ENCODE assay signal across 8 mouse cellular contexts in genomic region chr2:75964972-75965371, GRCm38 (mm10). TPM values are rescaled to one million over a fixed set of nuclear protein-coding genes. Genes with fewer than 3 reads are reported as not detected.
DNase-seq lines count a peak whose midpoint lies in the region; ATAC-seq lines count a peak whose summit lies in the region.

No protein-coding gene starts in this region.

- no peaks in the 10 kb centered on the region for H3K36me3 ChIP-seq in hindbrain, embryonic 11.5 days (ENCODE audit: control insufficient read depth, insufficient read depth, low read length)
- no peaks in the 10 kb centered on the region for H3K36me3 ChIP-seq in lung, embryonic 15.5 days

- peaks cover 3% of the 10 kb centered on the region; the same call in 1 of the 2 replicates for H3K4me1 ChIP-seq in hindbrain, embryonic 11.5 days (replicated peaks; ENCODE audit: control insufficient read depth, insufficient read depth, low read length)
- H3K4me1 ChIP-seq in lung, embryonic 15.5 days, result peaks cover 23% of the 10 kb centered on the region

- whole genome bisulfite sequencing in hindbrain, embryonic 11.5 days, result 19% methylated on average over 5 of the region's 5 CpGs
- 16% methylated on average over 5 of the region's 5 CpGs for WGBS in lung, embryonic 15.5 days

- peak; percentile 81 for DNase-seq in Muller cell, postnatal 12 days (ENCODE audit: inconsistent ontology term)
- DNase-seq in cerebellum, adult 18-20 months, result peak; percentile 67 to 73
- DNase-seq in hindbrain, embryonic 11.5 days (ENCODE audit: low spot score), result peak; percentile 78
- peak; percentile 84 for DNase-seq in layer of hippocampus, adult 9-11 months

- H3K4me3 ChIP-seq in hindbrain, embryonic 11.5 days (ENCODE audit: low read depth, low read length), result no peak overlapping the region
- H3K4me3 ChIP-seq in lung, embryonic 15.5 days, result peak overlapping the region; percentile 24

- H3K27ac ChIP-seq in hindbrain, embryonic 11.5 days (ENCODE audit: low read depth, low read length), result no peak overlapping the region
- peak overlapping the region; percentile 57 for H3K27ac ChIP-seq in lung, embryonic 15.5 days

- ATAC-seq in frontal cortex, adult (ENCODE audit: low TSS enrichment), result peak; percentile 95
- peak; percentile 40; the same call in 1 of the 2 replicates for ATAC-seq in hindbrain, embryonic 11.5 days (ENCODE audit: low FRiP score)
- peak; percentile 72 for ATAC-seq in lung, embryonic 15.5 days (ENCODE audit: borderline replicate concordance, extremely low read depth, low FRiP score, low TSS enrichment)
- peak; percentile 46; the same call in 1 of the 2 replicates for ATAC-seq in neutrophil, adult 5-6 weeks (ENCODE audit: extremely low read depth, insufficient number of reproducible peaks, low FRiP score, poor library complexity, severe bottlenecking)
- ATAC-seq in erythroid progenitor cell, adult 5-6 weeks (replicated peaks; ENCODE audit: low FRiP score, poor library complexity, severe bottlenecking), result no peak

- no peaks in the 10 kb centered on the region; the same call in 1 of the 2 replicates for H3K27me3 ChIP-seq in hindbrain, embryonic 11.5 days (ENCODE audit: control insufficient read depth, insufficient read depth, low read length)
- no peaks in the 10 kb centered on the region for H3K27me3 ChIP-seq in lung, embryonic 15.5 days

- 0 out of 2 replicates have a peak overlapping the region, but pooled peaks have one; percentile 8 for H3K4me2 ChIP-seq in hindbrain, embryonic 11.5 days (replicated peaks; ENCODE audit: low read depth, low read length)
- H3K4me2 ChIP-seq in lung, embryonic 15.5 days, result peak overlapping the region; percentile 59

- no peaks in the 10 kb centered on the region for H3K9me3 ChIP-seq in hindbrain, embryonic 11.5 days (ENCODE audit: control insufficient read depth, low read length)
- H3K9me3 ChIP-seq in lung, embryonic 15.5 days, result no peaks in the 10 kb centered on the region

- no peak overlapping the region for H3K9ac ChIP-seq in hindbrain, embryonic 11.5 days (ENCODE audit: low read depth, low read length)
- H3K9ac ChIP-seq in lung, embryonic 15.5 days, result peak overlapping the region; percentile 32; the same call in 1 of the 2 replicates

RNA-seq across cellular contexts. Expression of gene Ttc30a2, which starts 13.0 kb away (rescaled TPM):
- polyA plus RNA-seq in hindbrain, embryonic 11.5 days (2014; fragmentation: Nextera tagmentation; extraction: Ambion mirVana), result 0.86 and 1.2 TPM in 2 replicates
- polyA plus RNA-seq in lung, embryonic 15.5 days (2015; fragmentation: Nextera tagmentation; extraction: Ambion mirVana), result 0.50 and 0.75 TPM in 2 replicates
- total RNA-seq in neutrophil, adult 5-6 weeks (2017), result 1.5 and 2.3 TPM in 2 replicates
- not detected in 2 replicates for total RNA-seq in erythroid progenitor cell, adult 5-6 weeks (2015; ENCODE audit: low replicate concordance)
- total RNA-seq in erythroid progenitor cell, adult 5-6 weeks (2017; ENCODE audit: low replicate concordance), result not detected in 2 replicates

RNA-seq across cellular contexts. Expression of gene Ttc30a1, which starts 16.8 kb away (rescaled TPM):
- polyA plus RNA-seq in hindbrain, embryonic 11.5 days (2014; fragmentation: Nextera tagmentation; extraction: Ambion mirVana), result 9.2 and 12.1 TPM in 2 replicates
- 9.4 and 9.5 TPM in 2 replicates for polyA plus RNA-seq in lung, embryonic 15.5 days (2015; fragmentation: Nextera tagmentation; extraction: Ambion mirVana)
- 5.4 and 5.6 TPM in 2 replicates for total RNA-seq in neutrophil, adult 5-6 weeks (2017)
- 0.84 and 2.2 TPM in 2 replicates for total RNA-seq in erythroid progenitor cell, adult 5-6 weeks (2015; ENCODE audit: low replicate concordance)
- 0.45 and 0.51 TPM in 2 replicates for total RNA-seq in erythroid progenitor cell, adult 5-6 weeks (2017; ENCODE audit: low replicate concordance)

RNA-seq across cellular contexts. Expression of gene Ttc30b, which starts 26.6 kb away (rescaled TPM):
- polyA plus RNA-seq in hindbrain, embryonic 11.5 days (2014; fragmentation: Nextera tagmentation; extraction: Ambion mirVana), result 10.6 and 13.9 TPM in 2 replicates
- 15.5 and 16.9 TPM in 2 replicates for polyA plus RNA-seq in lung, embryonic 15.5 days (2015; fragmentation: Nextera tagmentation; extraction: Ambion mirVana)
- total RNA-seq in neutrophil, adult 5-6 weeks (2017), result 6.6 and 7.0 TPM in 2 replicates
- total RNA-seq in erythroid progenitor cell, adult 5-6 weeks (2015; ENCODE audit: low replicate concordance), result 1.4 TPM in 1 of 2 replicates, not detected in the other
- not detected in 2 replicates for total RNA-seq in erythroid progenitor cell, adult 5-6 weeks (2017; ENCODE audit: low replicate concordance)
